Mouse (Mus musculus) spleen, adult 2 months (tissue): ENCODE measurements around the gene Setd4. TPM values are rescaled to one million over a fixed set of nuclear protein-coding genes. Genes with fewer than 3 reads are reported as not detected.

Experiments
- DNase-seq, 2 experiments: peaks; one replicate each; pipeline versions ENCODE4 v3.0.0 to v3.0.0-alpha.2; 2012 to 2021; ENCODE audit warnings: low spot score in 2 of 2, low read depth in 1 of 2
- H3K27ac ChIP-seq: fragments of 200-500 bp; 2 replicates; pipeline ENCODE4 v1.5.1; 2012; ENCODE audit warnings: low read length, inconsistent platforms; ENCODE audit not compliant: insufficient read depth
- H3K27me3 ChIP-seq: fragments of 200-500 bp; 2 replicates; pipeline ENCODE4 v1.6.1; 2012; ENCODE audit warnings: mild to moderate bottlenecking, moderate library complexity, low read length, inconsistent platforms; ENCODE audit not compliant: control insufficient read depth, insufficient read depth
- H3K36me3 ChIP-seq: fragments of 200-500 bp; 2 replicates; pipeline ENCODE4 v1.6.1; 2012; ENCODE audit warnings: mild to moderate bottlenecking, low read length, inconsistent platforms; ENCODE audit not compliant: control insufficient read depth, insufficient read depth
- H3K4me1 ChIP-seq: fragments of 200-500 bp; 2 replicates; pipeline ENCODE4 v1.6.1; 2011; ENCODE audit warnings: inconsistent platforms; ENCODE audit not compliant: control insufficient read depth, insufficient read depth, insufficient read length
- H3K4me3 ChIP-seq: fragments of 200-500 bp; 2 replicates; pipeline ENCODE4 v1.5.1; 2011; ENCODE audit warnings: mild to moderate bottlenecking, inconsistent platforms; ENCODE audit not compliant: insufficient read depth, insufficient read length; ENCODE audit errors: extremely low read depth
- CTCF ChIP-seq: fragments of 200-500 bp; IDR thresholded peaks from 2 replicates; pipeline ENCODE4 v1.5.1; 2011; ENCODE audit warnings: mild to moderate bottlenecking, inconsistent platforms; ENCODE audit not compliant: insufficient read depth, insufficient read length, insufficient replicate concordance; ENCODE audit errors: extremely low read depth
- POLR2A ChIP-seq: fragments of 200-500 bp; IDR thresholded peaks from 2 replicates; pipeline ENCODE4 v1.6.1; 2011; ENCODE audit warnings: low read depth, low read length, inconsistent platforms
- WGBS: fragments of 180-500 bp; shearing (Covaris S2); methylation state at CpG from one replicate; pipeline ENCODE4 v1.1.7; 2018; 5-methylcytosine and 5-hydroxymethylcytosine counted together
- polyA plus RNA-seq: library from polyadenylated mRNA; depleted of rRNA; stranded (reverse); fragments of >200 nt; gene quantifications from 2 replicates; pipeline ENCODE4 v1.2.3, GENCODE M21; 2012

Setd4 gene
- polyA plus RNA-seq, 1 experiment, result 10.2 TPM

DNA sequence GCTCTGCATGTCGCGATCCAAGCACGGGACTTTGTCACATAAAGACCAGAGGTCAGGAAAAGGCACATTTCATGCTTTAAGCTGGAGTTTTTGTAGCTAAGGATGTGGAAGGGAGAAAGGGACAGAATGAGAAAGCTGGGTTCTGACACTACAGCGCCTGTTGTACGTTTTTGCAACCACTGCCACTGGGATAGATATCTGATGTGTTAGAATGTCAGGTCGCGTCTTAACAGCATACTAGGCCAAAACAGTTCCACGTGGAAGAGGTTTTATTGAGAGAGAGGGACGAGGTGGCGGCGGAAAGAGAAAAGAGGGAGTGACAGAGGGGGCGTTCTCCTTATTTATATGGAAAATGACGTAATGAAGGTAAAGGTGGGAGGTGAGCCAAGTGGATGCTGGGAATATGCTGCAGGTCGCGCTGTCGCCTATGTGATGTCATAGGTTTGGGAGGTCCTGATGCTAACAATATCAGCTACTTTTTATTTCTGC is 662 bp upstream of the Setd4 start:
- Histone ChIP-seq H3K27me3 (no peaks in the 10 kb centered on the region), H3K4me3 (peak overlapping the region; percentile 71), H3K4me1 (peaks cover 4% of the 10 kb centered on the region; the same call in 1 of the 2 replicates), H3K27ac (no peak overlapping the region; the same call in 1 of the 2 replicates), H3K36me3 (no peaks in the 10 kb centered on the region)
- TF ChIP-seq CTCF, result no peak
- TF ChIP-seq POLR2A, result no peak
- DNase-seq, result no peak
- 37% methylated on average over 16 of the region's 16 CpGs for WGBS

DNA sequence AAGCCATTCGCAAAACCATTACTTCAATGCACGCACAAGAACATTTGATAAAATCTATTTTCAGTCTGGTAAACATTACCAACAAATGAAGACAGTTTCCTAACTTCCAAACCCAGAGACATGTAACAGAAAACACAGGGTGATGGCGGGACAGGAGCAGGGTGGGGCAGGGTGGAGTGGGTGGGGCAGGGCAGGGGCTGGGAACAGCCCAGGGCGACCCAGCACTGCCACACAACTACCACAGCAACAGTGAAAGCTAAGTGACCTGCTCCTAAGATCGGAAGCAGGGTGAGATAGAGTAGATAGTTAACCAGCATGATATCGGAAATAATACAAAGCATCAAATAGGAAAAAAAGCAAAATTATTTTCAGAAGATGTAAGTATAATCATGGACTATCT is 4.4 kb downstream of the Setd4 start:
- H3K27me3 ChIP-seq, result no peaks in the 10 kb centered on the region
- peaks cover 5% of the 10 kb centered on the region; the same call in 1 of the 2 replicates for H3K36me3 ChIP-seq
- TF ChIP-seq POLR2A, result no peak
- TF ChIP-seq CTCF, result no peak
- DNase-seq, result no peak
- 91% methylated on average over 6 of the region's 6 CpGs for WGBS
- peaks cover 2% of the 10 kb centered on the region; the same call in 1 of the 2 replicates for H3K4me1 ChIP-seq
- H3K4me3 ChIP-seq, result no peak overlapping the region
- H3K27ac ChIP-seq, result no peak overlapping the region

DNA sequence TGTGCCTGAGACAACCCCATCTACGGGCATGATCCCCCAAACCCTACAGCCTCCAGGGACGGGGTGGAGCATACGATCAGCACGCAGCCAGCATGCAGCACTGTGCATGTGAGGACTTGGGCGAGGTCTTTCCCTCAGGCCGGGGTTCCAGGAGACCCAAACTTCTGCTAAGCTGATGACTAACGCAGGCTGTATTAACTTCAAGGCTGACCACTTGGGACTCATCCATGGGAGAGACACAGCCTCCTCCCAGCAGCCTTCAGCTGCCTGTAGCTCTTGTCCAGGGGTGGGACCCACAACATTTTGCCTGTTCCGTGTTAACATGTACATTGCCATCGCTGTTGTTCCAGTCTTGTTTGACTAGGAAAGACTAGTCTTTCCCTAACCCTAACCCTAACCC is 6.3 kb downstream of the Setd4 start:
- 93% methylated on average over 9 of the region's 9 CpGs for WGBS
- Histone ChIP-seq H3K27ac (no peak overlapping the region), H3K27me3 (no peaks in the 10 kb centered on the region), H3K4me1 (no peaks in the 10 kb centered on the region), H3K36me3 (peaks cover 5% of the 10 kb centered on the region; the same call in 1 of the 2 replicates), H3K4me3 (no peak overlapping the region)
- DNase-seq, result no peak
- TF ChIP-seq POLR2A (no peak), CTCF (no peak)

DNA sequence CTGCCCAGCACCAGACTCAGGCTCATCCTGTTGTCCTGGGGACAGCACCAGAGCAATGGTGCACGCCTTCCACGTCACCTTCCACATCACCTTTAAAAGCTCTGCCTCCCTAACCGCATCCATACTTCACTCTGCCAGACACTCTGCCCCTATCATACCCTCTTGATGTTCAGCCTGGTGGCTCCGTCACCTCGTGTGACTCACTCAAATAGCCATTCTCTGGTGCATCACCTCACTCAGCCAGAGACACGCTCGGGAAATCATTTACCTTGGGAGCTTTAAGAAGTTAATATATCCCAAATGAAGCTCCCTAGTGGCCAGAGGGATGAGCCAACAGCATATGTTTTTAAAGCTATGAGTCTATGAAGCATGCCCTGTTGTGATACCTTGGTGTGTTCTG is 7.1 kb downstream of the Setd4 start:
- no peak for DNase-seq
- WGBS, result 94% methylated on average over 7 of the region's 7 CpGs
- Histone ChIP-seq H3K4me1 (no peaks in the 10 kb centered on the region), H3K27ac (no peak overlapping the region), H3K4me3 (no peak overlapping the region), H3K27me3 (no peaks in the 10 kb centered on the region), H3K36me3 (peaks cover 5% of the 10 kb centered on the region; the same call in 1 of the 2 replicates)
- TF ChIP-seq POLR2A (no peak), CTCF (no peak)

DNA sequence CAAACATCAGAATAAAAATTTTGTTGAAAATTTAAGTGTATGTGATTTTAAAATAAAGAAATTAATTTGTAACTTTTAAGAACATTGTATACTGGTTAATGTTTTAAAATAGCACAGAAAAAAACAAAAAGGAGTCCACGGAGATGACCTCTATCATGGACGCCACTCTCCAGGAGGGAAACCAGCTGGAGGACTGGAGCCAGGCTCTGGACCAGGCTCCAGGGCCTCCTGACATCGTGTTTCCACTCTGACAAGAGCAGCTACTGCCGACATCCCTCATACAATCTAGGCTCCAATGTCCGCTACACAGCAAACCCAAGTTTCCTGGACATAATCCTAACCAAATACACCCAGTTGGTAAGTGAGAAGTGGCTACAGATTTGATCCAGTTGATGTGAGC is 8.1 kb downstream of the Setd4 start:
- DNase-seq, result no peak
- Histone ChIP-seq H3K4me1 (no peaks in the 10 kb centered on the region), H3K36me3 (peaks cover 8% of the 10 kb centered on the region), H3K27me3 (no peaks in the 10 kb centered on the region), H3K27ac (no peak overlapping the region), H3K4me3 (no peak overlapping the region)
- no peak for TF ChIP-seq POLR2A
- TF ChIP-seq CTCF, result no peak
- 93% methylated on average over 5 of the region's 5 CpGs for WGBS

DNA sequence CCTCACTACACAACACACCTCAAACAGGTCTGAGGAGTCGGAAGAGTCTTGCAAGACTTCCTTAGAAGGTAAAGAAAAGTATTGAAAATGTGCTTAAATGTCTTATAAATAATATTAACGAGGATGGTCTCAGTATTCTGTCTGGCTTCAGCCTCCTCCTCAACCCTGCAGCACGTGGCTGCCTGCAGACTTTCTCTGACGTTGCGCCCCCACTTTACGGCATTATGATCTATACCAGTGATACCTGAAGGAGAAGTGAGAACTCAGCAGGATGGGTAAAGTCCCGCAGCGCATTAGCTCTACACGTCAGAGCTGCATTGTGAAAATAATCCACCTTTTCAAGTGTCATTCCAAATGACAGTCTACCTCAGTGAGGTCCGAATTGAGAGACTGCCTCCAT is 9.4 kb downstream of the Setd4 start:
- no peaks in the 10 kb centered on the region for H3K27me3 ChIP-seq
- DNase-seq, result no peak
- H3K4me3 ChIP-seq, result no peak overlapping the region
- WGBS, result 94% methylated on average over 10 of the region's 10 CpGs
- H3K36me3 ChIP-seq, result peaks cover 19% of the 10 kb centered on the region
- no peaks in the 10 kb centered on the region for H3K4me1 ChIP-seq
- H3K27ac ChIP-seq, result no peak overlapping the region
- TF ChIP-seq POLR2A, result no peak
- TF ChIP-seq CTCF, result no peak

DNA sequence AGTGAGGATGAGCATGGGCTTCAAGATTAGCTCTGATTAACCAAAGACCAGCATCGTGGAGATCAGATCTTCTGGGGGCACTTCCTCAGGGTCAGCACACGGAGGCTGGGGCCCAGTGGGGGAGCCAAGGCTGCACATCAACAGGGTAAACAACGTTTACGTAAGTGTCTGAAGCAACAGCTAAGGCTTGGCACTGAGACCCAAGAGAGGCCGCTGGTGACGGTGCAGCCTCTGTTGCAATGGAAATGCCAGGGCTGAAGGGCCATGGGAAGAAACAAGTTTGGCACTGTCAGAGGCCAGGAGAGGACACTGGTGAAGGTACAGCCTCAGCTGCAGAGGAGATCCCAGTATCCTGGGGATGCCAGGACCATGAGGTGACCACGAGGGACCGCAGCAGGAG is 10.5 kb downstream of the Setd4 start:
- Histone ChIP-seq H3K27me3 (no peaks in the 10 kb centered on the region), H3K36me3 (peaks cover 19% of the 10 kb centered on the region), H3K4me3 (no peak overlapping the region), H3K4me1 (no peaks in the 10 kb centered on the region), H3K27ac (no peak overlapping the region)
- no peak for DNase-seq
- TF ChIP-seq CTCF (no peak), POLR2A (no peak)
- WGBS, result 86% methylated on average over 8 of the region's 8 CpGs

DNA sequence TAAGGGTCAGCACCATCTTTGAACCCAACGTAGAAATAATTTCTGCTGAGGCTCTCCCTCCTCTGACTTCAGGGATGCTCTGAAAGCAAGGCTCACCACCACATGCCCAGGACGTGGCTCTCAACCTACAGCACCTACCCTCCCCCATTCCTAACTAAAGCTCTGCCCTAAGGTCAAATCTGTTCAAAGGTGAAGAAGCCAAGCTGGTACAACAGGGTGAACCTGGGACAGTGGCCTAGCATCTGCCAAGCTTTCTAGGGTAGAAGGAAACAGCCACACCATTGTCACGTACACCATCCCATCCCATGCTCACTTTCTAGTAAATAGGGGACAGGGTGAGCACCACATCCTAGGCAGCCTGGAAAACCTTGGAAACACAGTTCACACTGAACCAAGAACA is 11.2 kb downstream of the Setd4 start:
- Histone ChIP-seq H3K4me1 (no peaks in the 10 kb centered on the region), H3K27ac (no peak overlapping the region), H3K4me3 (no peak overlapping the region), H3K36me3 (peaks cover 14% of the 10 kb centered on the region), H3K27me3 (no peaks in the 10 kb centered on the region)
- no peak for TF ChIP-seq POLR2A
- 92% methylated on average over 3 of the region's 3 CpGs for WGBS
- no peak for DNase-seq
